Mouse (Mus musculus): ENCODE measurements around the gene Nsun5.

GRCm38 (mm10) chr5:135381356-135381925 lies 11.7 kb downstream of the Nsun5 start:
- TF ChIP-seq CTCF (IDR thresholded peaks at IDR 0.05; ENCODE audit: borderline replicate concordance, extremely low read depth, insufficient read depth, insufficient read length) (no peak), POLR2A (IDR thresholded peaks at IDR 0.05; ENCODE audit: borderline replicate concordance, extremely low read depth, insufficient read depth, insufficient read length, poor library complexity, severe bottlenecking) (no peak)

All from brain, embryonic 14.5 days (tissue).